Mouse (Mus musculus) kidney, embryonic 14.5 days (tissue): Measurements from ENCODE around the gene Chrna1. TPM values are rescaled to one million over a fixed set of nuclear protein-coding genes. Genes with fewer than 3 reads are reported as not detected.
A peak's percentile ranks its signal among the peaks of the same experiment; 100 is the strongest.

Experiments
- ATAC-seq: fragments of 200-750 bp; cut with Nextera tagmentation; 2 replicates; pipeline ENCODE4 v1.8.0; 2017; ENCODE audit warnings: moderate number of reproducible peaks, mild to moderate bottlenecking, moderate TSS enrichment, moderate library complexity; ENCODE audit not compliant: low FRiP score, low TSS enrichment
- H3K27ac ChIP-seq: fragments of 300-500 bp; sonication (generic); 2 replicates; pipeline ENCODE4 v1.5.1; 2014; ENCODE audit warnings: low read depth, mild to moderate bottlenecking, low read length, moderate library complexity, mixed read lengths
- H3K27me3 ChIP-seq: fragments of 300-500 bp; sonication (generic); 2 replicates; pipeline ENCODE4 v1.6.1; 2014; ENCODE audit warnings: mild to moderate bottlenecking, low read length; ENCODE audit not compliant: control insufficient read depth, insufficient read depth
- H3K36me3 ChIP-seq: fragments of 300-500 bp; sonication (generic); 2 replicates; pipeline ENCODE4 v1.6.1; 2014; ENCODE audit warnings: low read length, mixed read lengths; ENCODE audit not compliant: control insufficient read depth, insufficient read depth
- H3K4me1 ChIP-seq: fragments of 300-500 bp; sonication (generic); 2 replicates; pipeline ENCODE4 v1.6.1; 2014; ENCODE audit warnings: low read length, mixed read lengths; ENCODE audit not compliant: control insufficient read depth, insufficient read depth
- H3K4me2 ChIP-seq: fragments of 300-500 bp; sonication (generic); replicated peaks from 2 replicates; pipeline ENCODE4 v1.6.1; 2014; ENCODE audit warnings: low read depth, mild to moderate bottlenecking, low read length
- H3K4me3 ChIP-seq: fragments of 300-500 bp; sonication (generic); 2 replicates; pipeline ENCODE4 v1.5.1; 2014; ENCODE audit warnings: mild to moderate bottlenecking, low read length
- H3K9ac ChIP-seq: fragments of 300-500 bp; sonication (generic); 2 replicates; pipeline ENCODE4 v1.6.1; 2014; ENCODE audit warnings: low read depth, mild to moderate bottlenecking, low read length, moderate library complexity
- H3K9me3 ChIP-seq: fragments of 300-500 bp; sonication (generic); 2 replicates; pipeline ENCODE4 v1.6.1; 2016; ENCODE audit warnings: low read length; ENCODE audit not compliant: control insufficient read depth
- whole genome bisulfite sequencing: fragments of 180-500 bp; shearing (Covaris S2); extraction: QIAGEN DNeasy Blood & Tissue Kit; methylation state at CpG from one replicate; pipeline ENCODE4 v1.1.7; 2014; 5-methylcytosine and 5-hydroxymethylcytosine counted together
- polyA plus RNA-seq: library from polyadenylated mRNA; unstranded; fragments of >200 nt; fragmentation: Nextera tagmentation; extraction: Ambion mirVana; gene quantifications from 2 replicates; pipeline ENCODE4 v1.2.1, GENCODE M21; 2014

The Chrna1 gene
- polyA plus RNA-seq, 1 experiment from 2014 or later = 0.35 TPM

DNA sequence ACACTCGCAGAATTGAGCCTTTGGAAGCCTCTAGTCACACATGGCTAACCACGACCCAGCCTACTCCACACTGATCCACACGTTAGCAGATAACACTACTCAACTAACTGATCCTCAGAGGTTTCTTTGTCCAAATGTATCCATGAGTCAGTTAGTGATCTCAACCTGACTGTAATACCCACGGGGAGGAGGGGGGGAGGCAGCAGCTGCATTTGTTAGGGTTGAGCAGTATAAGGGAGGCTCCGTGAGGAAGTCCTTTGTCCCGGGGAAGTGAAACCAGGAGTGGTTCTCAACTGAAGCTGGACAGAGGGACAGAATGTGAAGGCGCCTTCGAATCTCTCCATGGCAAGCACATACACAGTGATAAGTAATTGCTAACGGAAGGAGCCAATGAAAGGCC lies 53.4 kb downstream of the Chrna1 start:
- WGBS = 70% methylated on average over 9 of the region's 9 CpGs
- Histone ChIP-seq H3K36me3 (no peaks in the 10 kb centered on the region), H3K27me3 (no peaks in the 10 kb centered on the region), H3K4me1 (peaks cover 14% of the 10 kb centered on the region), H3K9ac (no peak overlapping the region), H3K4me2 (no peak overlapping the region), H3K9me3 (no peaks in the 10 kb centered on the region), H3K27ac (no peak overlapping the region), H3K4me3 (no peak overlapping the region)
- ATAC-seq = no peak

DNA sequence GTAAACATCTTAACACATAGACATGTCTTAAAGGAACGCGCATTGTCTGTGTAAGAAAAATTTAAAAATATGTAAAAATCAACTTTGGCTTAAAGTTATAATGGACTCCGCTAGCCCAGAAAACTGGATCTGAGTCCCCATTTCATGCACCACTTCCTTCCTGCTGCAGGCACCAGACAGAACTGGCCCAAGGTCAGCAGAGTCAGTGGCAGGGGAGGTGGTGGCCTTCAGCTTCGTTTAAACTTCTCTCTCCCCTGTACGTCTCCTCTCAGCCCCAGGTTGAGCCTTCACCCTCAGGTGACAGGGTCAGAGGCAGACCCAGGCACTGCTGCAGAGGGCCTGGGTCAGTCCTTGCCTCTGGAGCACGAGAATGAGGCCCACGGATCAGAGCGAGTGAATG lies 57.2 kb downstream of the Chrna1 start:
- peaks cover 15% of the 10 kb centered on the region for H3K4me1 ChIP-seq
- H3K27ac ChIP-seq = no peak overlapping the region
- no peak overlapping the region for H3K4me2 ChIP-seq
- 48% methylated on average over 8 of the region's 8 CpGs for WGBS
- no peaks in the 10 kb centered on the region for H3K27me3 ChIP-seq
- no peaks in the 10 kb centered on the region for H3K9me3 ChIP-seq
- H3K9ac ChIP-seq = no peak overlapping the region
- no peak for ATAC-seq
- no peak overlapping the region for H3K4me3 ChIP-seq
- H3K36me3 ChIP-seq = no peaks in the 10 kb centered on the region

DNA sequence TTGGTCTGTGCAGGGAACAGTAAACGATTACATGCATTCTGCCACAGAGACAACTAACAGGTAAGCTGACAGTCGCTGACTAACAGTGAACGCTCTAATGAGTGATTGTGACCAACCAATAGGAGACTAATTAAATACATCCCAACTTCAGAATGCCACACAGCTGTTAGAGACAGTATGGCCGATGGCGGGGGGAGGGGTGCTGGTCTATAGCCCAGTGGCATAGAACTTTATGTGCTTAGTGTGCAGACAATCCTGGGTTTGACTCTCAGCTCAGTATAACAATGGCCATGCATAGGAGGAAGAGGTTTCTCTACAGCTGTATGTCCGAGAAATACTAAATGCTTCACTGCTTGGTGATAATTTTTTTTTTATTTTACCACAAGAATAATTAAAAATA lies 57.8 kb downstream of the Chrna1 start:
- ATAC-seq = 0 out of 2 replicates have a peak, but pooled peaks have one; percentile 22
- Histone ChIP-seq H3K4me3 (no peak overlapping the region), H3K27me3 (no peaks in the 10 kb centered on the region), H3K9me3 (no peaks in the 10 kb centered on the region), H3K4me2 (no peak overlapping the region), H3K9ac (no peak overlapping the region), H3K27ac (no peak overlapping the region), H3K4me1 (peaks cover 15% of the 10 kb centered on the region), H3K36me3 (no peaks in the 10 kb centered on the region)
- 70% methylated on average over 6 of the region's 6 CpGs for WGBS

DNA sequence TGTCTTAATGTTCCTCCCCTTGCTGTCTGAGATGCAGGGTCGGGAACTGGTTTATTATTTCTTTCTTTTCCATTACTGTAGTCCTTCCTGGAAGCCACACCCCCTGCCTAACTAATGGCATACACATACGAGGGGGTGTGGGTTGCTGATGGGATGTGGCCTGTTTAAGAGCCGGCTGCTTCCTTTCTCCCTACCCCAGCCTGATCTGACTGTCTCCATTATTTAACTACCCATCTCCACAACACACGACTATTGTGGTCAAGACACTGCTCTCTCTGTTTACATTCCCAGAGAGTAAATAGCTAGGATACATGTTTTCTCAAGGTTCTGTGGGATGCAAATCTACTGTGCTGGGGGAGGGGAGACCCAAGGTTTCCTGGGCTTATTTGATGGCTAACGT lies 58.4 kb downstream of the Chrna1 start:
- Histone ChIP-seq H3K9me3 (no peaks in the 10 kb centered on the region), H3K36me3 (no peaks in the 10 kb centered on the region), H3K27ac (no peak overlapping the region), H3K9ac (no peak overlapping the region), H3K4me1 (peaks cover 15% of the 10 kb centered on the region), H3K4me3 (no peak overlapping the region), H3K4me2 (no peak overlapping the region), H3K27me3 (no peaks in the 10 kb centered on the region)
- WGBS = 26% methylated on average over 5 of the region's 5 CpGs
- ATAC-seq = no peak

DNA sequence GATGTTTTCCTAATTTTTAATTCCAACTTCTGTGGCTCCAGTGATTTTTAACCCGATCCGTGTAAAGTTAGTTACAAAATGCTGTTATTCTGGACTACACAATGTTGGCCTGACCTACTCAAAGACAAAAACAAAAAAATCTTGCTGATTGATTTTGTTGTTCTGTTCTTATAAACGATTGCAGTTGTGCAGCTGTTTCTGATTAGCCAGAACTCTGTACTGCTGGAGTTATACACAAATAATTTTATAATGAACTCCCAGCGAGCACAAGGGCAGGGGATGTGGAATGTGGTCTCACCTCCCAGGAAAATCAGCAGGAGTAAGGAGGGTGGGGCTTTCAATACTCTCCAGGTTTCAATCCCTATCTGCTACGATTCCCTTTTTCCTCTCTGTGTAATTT lies 61.2 kb downstream of the Chrna1 start:
- Histone ChIP-seq H3K9ac (no peak overlapping the region), H3K4me3 (no peak overlapping the region), H3K27me3 (no peaks in the 10 kb centered on the region), H3K27ac (no peak overlapping the region), H3K4me1 (peaks cover 15% of the 10 kb centered on the region), H3K36me3 (peaks cover 2% of the 10 kb centered on the region; the same call in 1 of the 2 replicates), H3K4me2 (no peak overlapping the region), H3K9me3 (no peaks in the 10 kb centered on the region)
- ATAC-seq = no peak
- 85% methylated on average over 5 of the region's 5 CpGs for WGBS

DNA sequence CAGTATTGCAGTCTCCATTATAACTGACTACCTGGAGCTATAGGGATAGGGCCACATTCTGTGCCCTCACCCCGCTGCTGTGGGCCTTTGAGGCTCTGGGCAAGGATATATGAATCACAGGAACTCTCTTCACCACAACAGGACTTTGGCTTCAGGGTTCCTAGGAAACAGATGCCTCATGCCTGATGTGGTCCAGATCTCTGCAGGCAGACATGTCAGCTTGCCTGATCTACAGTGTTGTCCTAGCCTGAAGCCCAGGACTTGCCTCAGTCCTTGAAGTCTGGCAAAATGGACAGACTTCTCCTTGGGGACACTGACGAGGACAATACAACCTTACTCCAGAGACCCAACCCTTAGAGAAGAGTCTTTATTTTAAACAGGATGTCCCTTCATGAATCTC lies 61.8 kb downstream of the Chrna1 start:
- WGBS = 94% methylated on average over 2 of the region's 2 CpGs
- Histone ChIP-seq H3K36me3 (peaks cover 2% of the 10 kb centered on the region; the same call in 1 of the 2 replicates), H3K9me3 (no peaks in the 10 kb centered on the region), H3K9ac (no peak overlapping the region), H3K27ac (no peak overlapping the region), H3K27me3 (no peaks in the 10 kb centered on the region), H3K4me1 (peaks cover 14% of the 10 kb centered on the region), H3K4me2 (no peak overlapping the region), H3K4me3 (no peak overlapping the region)
- no peak for ATAC-seq

DNA sequence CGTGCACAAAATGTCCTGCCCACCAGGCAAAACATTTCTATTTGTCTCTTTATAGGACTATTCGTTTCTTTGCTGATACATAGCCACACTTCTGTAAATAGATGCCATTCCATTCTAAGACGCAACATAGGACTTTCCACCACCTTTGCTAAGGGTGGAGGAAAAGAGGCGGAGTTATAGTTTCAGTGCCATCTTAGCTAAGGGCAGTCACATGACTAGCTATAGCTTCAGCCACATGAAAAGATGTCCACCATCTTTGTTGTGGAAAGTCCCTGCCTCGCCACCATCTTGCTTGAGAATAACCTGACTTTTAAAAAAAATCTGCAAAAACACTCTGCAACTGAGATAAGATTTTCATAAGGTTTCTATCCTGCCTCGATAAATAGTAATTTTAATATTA lies 66.0 kb downstream of the Chrna1 start:
- H3K27me3 ChIP-seq = no peaks in the 10 kb centered on the region
- no peak overlapping the region for H3K9ac ChIP-seq
- ATAC-seq = no peak
- H3K4me1 ChIP-seq = peaks cover 8% of the 10 kb centered on the region
- WGBS = 92% methylated on average over 6 of the region's 6 CpGs
- no peaks in the 10 kb centered on the region for H3K9me3 ChIP-seq
- peaks cover 2% of the 10 kb centered on the region; the same call in 1 of the 2 replicates for H3K36me3 ChIP-seq
- no peak overlapping the region for H3K27ac ChIP-seq
- no peak overlapping the region for H3K4me2 ChIP-seq
- H3K4me3 ChIP-seq = no peak overlapping the region

Other genes with a start within 250 kb of the Chrna1 start
- 4.9 and 6.9 TPM in 2 replicates for gene Gpr155, start 193.8 kb downstream of the Chrna1 start, polyA plus RNA-seq
- gene Wipf1, start 50.6 kb downstream of the Chrna1 start, polyA plus RNA-seq = 8.3 and 12.9 TPM in 2 replicates
- 17.5 and 19.1 TPM in 2 replicates for gene Chn1, start 195.0 kb upstream of the Chrna1 start, polyA plus RNA-seq